Mouse (Mus musculus) heart, postnatal 10 days (tissue): ENCODE results near the gene Btbd16. TPM values are rescaled to one million over a fixed set of nuclear protein-coding genes. Genes with fewer than 3 reads are reported as not detected.

Experiments
- DNase-seq, 2 experiments: peaks; one replicate each; pipeline ENCODE4 v3.0.0; 2021
- intact Hi-C: fragments of 180-260 bp; cut with DNase I; formaldehyde crosslinking; loops from one replicate; pipeline ENCODE4 v1.15.1; 2025
- total RNA-seq, 2 experiments: library from RNA; stranded (reverse); gene quantifications; 2 replicates each; pipeline ENCODE4 v1.2.3; 2021

Gene Btbd16
- total RNA-seq, 2 experiments from 2014 or later = 0.22 TPM; not detected in 1

GRCm38 (mm10) chr7:130766411-130767170 lies 7.3 kb upstream of the Btbd16 start:
- DNase-seq = no peak
- intact Hi-C loops = no loop called here

- intact Hi-C loops = no loop called here
- DNase-seq = no peak
Observed at GRCm38 (mm10) chr7:130768151-130768550, 5.7 kb upstream of the Btbd16 start.

- intact Hi-C loops = loop anchor here (1.0 to 5.0 kb wide), 3 partner anchors 56 to 297 kb away; no protein-coding TSS in a partner anchor
- DNase-seq = peak; percentile 80 to 91
Observed at GRCm38 (mm10) chr7:130770707-130771106, 3.2 kb upstream of the Btbd16 start.

GRCm38 (mm10) chr7:130773171-130773830 lies 568 bp upstream of the Btbd16 start:
- intact Hi-C loops = loop anchor here (1.0 to 5.0 kb wide), 2 partner anchors 142 to 294 kb away; no protein-coding TSS in a partner anchor
- peak; percentile 66 to 72 for DNase-seq

GRCm38 (mm10) chr7:130780866-130781419 lies 7.1 kb downstream of the Btbd16 start:
- peak; percentile 57 to 61 for DNase-seq

DNA sequence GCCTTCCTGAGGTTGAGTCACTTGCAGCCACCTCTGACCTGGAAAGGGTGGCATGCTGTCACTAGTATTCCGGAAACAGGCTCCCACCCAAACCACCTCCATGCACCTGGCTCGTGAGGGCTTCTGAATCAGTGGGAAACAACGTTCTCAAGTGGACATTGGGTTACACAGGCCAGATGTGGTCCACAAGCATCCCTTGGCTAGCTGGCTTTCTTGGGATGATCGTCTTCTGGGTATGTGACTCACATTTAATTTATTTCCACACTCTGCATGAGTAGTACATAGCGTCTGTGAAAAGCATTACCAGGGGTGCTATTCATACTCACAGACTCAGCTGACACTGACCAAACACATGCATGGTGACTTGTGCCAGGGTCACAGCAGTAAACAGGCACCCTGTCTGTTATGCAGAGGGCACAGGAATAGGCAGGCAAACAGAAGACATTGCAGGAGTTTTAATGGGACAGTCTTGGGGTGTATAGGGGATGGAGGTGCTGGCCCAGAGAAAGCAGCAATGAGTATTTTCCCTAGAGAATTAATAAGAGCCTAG lies 8.7 kb downstream of the Btbd16 start:
- intact Hi-C loops = no loop called here
- no peak for DNase-seq

More at GRCm38 (mm10) chr7:130780866-130781419, 7.1 kb downstream of the Btbd16 start:
- intact Hi-C loops = no loop called here

DNA sequence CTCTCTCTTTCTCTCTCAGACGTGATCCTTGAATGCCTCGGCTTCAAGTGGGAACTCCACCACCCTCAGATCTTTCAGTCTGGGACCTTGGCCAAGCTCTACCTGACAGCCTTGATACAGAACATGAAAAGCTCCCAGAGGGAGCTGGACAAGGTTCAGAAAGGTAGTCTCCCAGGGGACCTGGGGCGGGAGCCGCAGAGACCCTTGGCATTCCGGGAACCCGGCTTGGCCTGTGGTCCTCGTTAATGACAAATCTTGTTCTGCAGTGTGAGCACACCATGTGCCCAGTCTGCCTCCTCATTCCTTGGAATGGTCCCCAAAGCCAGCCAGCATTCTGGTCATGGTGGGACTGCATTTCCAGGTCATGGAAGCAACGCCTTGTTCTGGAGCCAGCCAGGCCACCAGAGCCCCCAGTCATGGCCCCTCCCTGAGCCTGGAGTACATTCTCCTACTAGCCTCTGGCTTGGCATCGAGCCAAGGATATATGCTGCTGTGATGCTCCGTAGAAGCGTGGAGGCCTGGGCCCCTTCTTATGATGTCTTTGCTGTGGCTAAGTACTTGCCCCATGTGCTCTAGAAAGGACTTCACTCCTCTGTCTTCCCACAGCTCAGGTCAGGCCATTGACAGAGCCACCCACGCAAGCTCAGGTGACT lies 12.2 kb downstream of the Btbd16 start:
- intact Hi-C loops = no loop called here
- DNase-seq = no peak

GRCm38 (mm10) chr7:130786708-130787107 lies 12.8 kb downstream of the Btbd16 start:
- intact Hi-C loops = no loop called here
- DNase-seq = no peak

DNA sequence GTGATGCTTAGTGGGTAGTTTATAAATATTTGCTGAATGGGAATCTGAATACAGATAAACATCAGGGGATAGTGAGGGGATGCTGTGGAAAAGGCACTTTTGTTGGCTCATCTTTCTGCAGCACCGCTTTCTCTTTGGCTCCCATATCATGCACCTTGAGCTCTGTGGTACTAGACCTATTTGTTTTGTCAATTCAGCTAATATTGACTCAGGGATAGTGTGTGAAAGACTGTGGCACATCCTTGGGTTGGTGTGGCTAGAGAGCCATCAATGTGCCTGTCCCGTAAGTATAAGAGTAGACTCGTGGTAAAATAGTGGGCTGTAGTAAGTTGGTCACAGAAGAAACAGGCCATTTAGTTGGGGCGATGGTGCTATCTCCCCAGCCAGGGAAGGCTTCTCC lies 13.7 kb downstream of the Btbd16 start:
- DNase-seq = no peak
- intact Hi-C loops = no loop called here

DNA sequence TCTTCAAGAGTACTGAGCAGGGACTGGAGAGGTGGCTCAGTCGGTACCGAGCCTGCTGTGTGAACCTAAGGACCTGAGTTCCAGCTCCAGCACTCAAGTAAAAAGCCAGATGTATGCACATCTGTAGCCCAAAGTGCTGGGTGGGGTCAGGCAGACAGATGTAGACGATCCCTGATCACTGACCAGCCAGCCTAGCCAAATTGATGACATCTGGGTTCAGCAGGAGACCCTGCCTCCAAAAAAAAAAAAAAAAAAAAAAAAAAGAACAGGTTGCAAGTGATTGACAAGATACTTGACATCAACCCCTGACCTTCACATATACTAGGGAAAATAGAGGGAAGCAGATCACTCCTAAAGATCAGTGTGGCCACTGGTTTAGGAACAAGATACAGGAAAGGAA lies 15.1 kb downstream of the Btbd16 start:
- intact Hi-C loops = no loop called here
- no peak for DNase-seq

GRCm38 (mm10) chr7:130789456-130789855 lies 15.6 kb downstream of the Btbd16 start:
- intact Hi-C loops = no loop called here
- DNase-seq = no peak

GRCm38 (mm10) chr7:130793671-130794070 lies 19.8 kb downstream of the Btbd16 start:
- intact Hi-C loops = no loop called here
- DNase-seq = no peak

GRCm38 (mm10) chr7:130796786-130797185 lies 22.9 kb downstream of the Btbd16 start:
- intact Hi-C loops = no loop called here
- no peak for DNase-seq

DNA sequence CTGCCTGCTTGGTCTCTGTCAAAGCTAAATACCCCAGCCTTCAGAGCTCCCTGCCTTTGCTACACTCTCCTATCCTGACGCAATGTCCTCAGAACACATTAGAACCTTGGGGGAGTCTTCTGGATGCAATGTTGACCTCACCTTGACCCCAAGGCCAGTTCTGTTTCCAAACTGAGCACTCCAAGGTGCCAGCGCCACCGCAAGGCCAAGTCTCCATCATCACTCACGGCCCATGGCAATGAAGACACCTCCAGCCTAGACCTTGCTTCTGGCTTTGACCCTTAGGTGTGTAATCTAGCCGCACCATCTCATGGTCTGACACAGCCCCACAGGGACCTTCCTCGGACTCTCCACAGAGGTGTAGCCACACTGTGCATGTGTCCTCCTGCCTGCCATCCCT lies 23.7 kb downstream of the Btbd16 start:
- DNase-seq = no peak
- intact Hi-C loops = no loop called here

- intact Hi-C loops = no loop called here
- no peak for DNase-seq
Observed at GRCm38 (mm10) chr7:130799418-130799817, 25.5 kb downstream of the Btbd16 start.

- no peak for DNase-seq
Observed at GRCm38 (mm10) chr7:130800681-130801080, 26.8 kb downstream of the Btbd16 start.

DNA sequence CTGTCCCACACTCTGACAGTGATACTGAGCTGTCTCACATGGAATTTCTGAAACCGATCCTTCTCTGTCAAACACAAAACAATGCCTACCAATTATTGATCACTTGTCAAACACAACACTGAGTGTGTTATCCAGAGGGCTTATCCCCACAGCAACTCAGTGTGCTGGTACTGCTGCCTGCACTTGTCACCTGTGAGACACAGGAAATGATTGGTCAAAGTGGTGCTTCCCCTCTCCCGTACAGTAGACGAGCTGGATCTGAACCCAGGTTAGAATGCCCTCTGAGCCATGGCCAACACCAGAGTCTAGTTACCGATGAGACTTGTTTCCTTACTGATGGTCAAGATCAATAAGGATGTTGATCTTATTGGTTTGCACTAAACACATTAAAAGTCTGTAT lies 27.9 kb downstream of the Btbd16 start:
- DNase-seq = no peak

More at GRCm38 (mm10) chr7:130800681-130801080, 26.8 kb downstream of the Btbd16 start:
- intact Hi-C loops = no loop called here

GRCm38 (mm10) chr7:130803251-130803825 lies 29.5 kb downstream of the Btbd16 start:
- intact Hi-C loops = no loop called here
- DNase-seq = no peak

More for the DNA sequence above, 27.9 kb downstream of the Btbd16 start:
- intact Hi-C loops = no loop called here

- intact Hi-C loops = no loop called here
Observed at GRCm38 (mm10) chr7:130804991-130805390, 31.1 kb downstream of the Btbd16 start.

DNA sequence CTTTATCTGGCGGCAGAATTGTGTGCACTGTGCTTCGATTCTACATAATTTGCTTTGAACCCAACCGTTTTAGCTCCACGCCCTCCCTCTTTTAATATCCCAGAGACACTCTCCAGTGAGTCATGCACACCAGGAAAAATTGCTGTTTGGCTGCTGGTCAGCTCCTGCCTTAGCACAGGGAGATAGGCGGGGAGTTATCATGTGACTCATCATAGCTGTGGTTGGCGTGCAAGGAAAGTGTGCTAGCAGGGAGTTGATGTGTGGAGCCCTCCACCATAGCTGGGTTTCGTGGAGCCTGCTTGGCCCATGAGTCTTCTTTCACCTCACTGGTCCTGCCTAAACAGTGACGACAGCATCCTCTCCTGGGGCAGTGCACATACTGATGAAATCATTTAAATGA lies 33.9 kb downstream of the Btbd16 start:
- peak; percentile 56 to 60 for DNase-seq
- intact Hi-C loops = no loop called here

More at GRCm38 (mm10) chr7:130804991-130805390, 31.1 kb downstream of the Btbd16 start:
- DNase-seq = peak in 1 of 2 experiments; percentile 54
